Mouse (Mus musculus): ENCODE results near the gene Ralgapa2. TPM values are rescaled to one million over a fixed set of nuclear protein-coding genes. Genes with fewer than 3 reads are reported as not detected.

The Ralgapa2 gene
- total and polyA plus RNA-seq, 2 experiments from 2014 or later: 9.5 to 29.0 TPM

GRCm38 (mm10) chr2:146259787-146260560, 252.2 kb downstream of the Ralgapa2 start:
- Histone ChIP-seq H3K36me3 (ENCODE audit: insufficient read depth, low read length) (no peaks in the 10 kb centered on the region), H3K9me3 (ENCODE audit: low read length) (no peaks in the 10 kb centered on the region), H3K4me3 (ENCODE audit: low read length) (no peak overlapping the region), H3K4me1 (ENCODE audit: insufficient read depth, low read length) (peaks cover 17% of the 10 kb centered on the region; the same call in 1 of the 2 replicates), H3K4me2 (ENCODE audit: low read depth, low read length) (0 out of 2 replicates have a peak overlapping the region, but pooled peaks have one; percentile 0), H3K27me3 (ENCODE audit: insufficient read depth, low read length) (no peaks in the 10 kb centered on the region; the same call in 1 of the 2 replicates), H3K27ac (no peak overlapping the region), H3K9ac (replicated peaks; ENCODE audit: low read length) (no peak overlapping the region)
- peak; percentile 31 for DNase-seq (ENCODE audit: low spot score)
- no peak for ATAC-seq
- WGBS: 35% methylated on average over 18 of the region's 18 CpGs
- no peak for TF ChIP-seq CTCF (IDR thresholded peaks at IDR 0.05; ENCODE audit: low read depth)

- 31% methylated on average over 10 of the region's 10 CpGs for WGBS
- H3K27me3 ChIP-seq (ENCODE audit: insufficient read depth, low read length): no peaks in the 10 kb centered on the region; the same call in 1 of the 2 replicates
- H3K4me2 ChIP-seq (ENCODE audit: low read depth, low read length): peak overlapping the region; percentile 14; the same call in 1 of the 2 replicates
- H3K9me3 ChIP-seq (ENCODE audit: low read length): no peaks in the 10 kb centered on the region
- H3K36me3 ChIP-seq (ENCODE audit: insufficient read depth, low read length): no peaks in the 10 kb centered on the region
- DNase-seq (ENCODE audit: low spot score) (peak; percentile 67), ATAC-seq (no peak)
- H3K4me3 ChIP-seq (ENCODE audit: low read length): no peak overlapping the region
- H3K4me1 ChIP-seq (ENCODE audit: insufficient read depth, low read length): peaks cover 17% of the 10 kb centered on the region
- no peak overlapping the region for H3K9ac ChIP-seq (replicated peaks; ENCODE audit: low read length)
- TF ChIP-seq CTCF (IDR thresholded peaks at IDR 0.05; ENCODE audit: low read depth): no peak
- H3K27ac ChIP-seq: peak overlapping the region; percentile 58
Measured at GRCm38 (mm10) chr2:146258736-146259469, 253.2 kb downstream of the Ralgapa2 start.

- 72% methylated on average over 3 of the region's 3 CpGs for WGBS
- H3K9me3 ChIP-seq (ENCODE audit: low read length): no peaks in the 10 kb centered on the region
- no peaks in the 10 kb centered on the region for H3K36me3 ChIP-seq (ENCODE audit: insufficient read depth, low read length)
- no peaks in the 10 kb centered on the region; the same call in 1 of the 2 replicates for H3K27me3 ChIP-seq (ENCODE audit: insufficient read depth, low read length)
- ATAC-seq (no peak), DNase-seq (ENCODE audit: low spot score) (no peak)
- H3K9ac ChIP-seq (replicated peaks; ENCODE audit: low read length): no peak overlapping the region
- H3K27ac ChIP-seq: peak overlapping the region; percentile 38; the same call in 1 of the 2 replicates
- H3K4me1 ChIP-seq (ENCODE audit: insufficient read depth, low read length): peaks cover 14% of the 10 kb centered on the region
- no peak overlapping the region for H3K4me2 ChIP-seq (ENCODE audit: low read depth, low read length)
- H3K4me3 ChIP-seq (ENCODE audit: low read length): no peak overlapping the region
- TF ChIP-seq CTCF (IDR thresholded peaks at IDR 0.05; ENCODE audit: low read depth): no peak
Measured at GRCm38 (mm10) chr2:146257609-146258008, 254.5 kb downstream of the Ralgapa2 start.

GRCm38 (mm10) chr2:146257037-146257436, 255.1 kb downstream of the Ralgapa2 start:
- ATAC-seq: 0 out of 2 replicates have a peak, but pooled peaks have one; percentile 35
- peaks cover 13% of the 10 kb centered on the region for H3K4me1 ChIP-seq (ENCODE audit: insufficient read depth, low read length)
- H3K4me2 ChIP-seq (ENCODE audit: low read depth, low read length): no peak overlapping the region
- WGBS: 37% methylated on average over 3 of the region's 3 CpGs
- H3K27me3 ChIP-seq (ENCODE audit: insufficient read depth, low read length): no peaks in the 10 kb centered on the region; the same call in 1 of the 2 replicates
- H3K4me3 ChIP-seq (ENCODE audit: low read length): no peak overlapping the region
- H3K27ac ChIP-seq: no peak overlapping the region
- TF ChIP-seq CTCF (IDR thresholded peaks at IDR 0.05; ENCODE audit: low read depth): no peak
- H3K36me3 ChIP-seq (ENCODE audit: insufficient read depth, low read length): no peaks in the 10 kb centered on the region
- DNase-seq (ENCODE audit: low spot score): peak; percentile 70
- H3K9ac ChIP-seq (replicated peaks; ENCODE audit: low read length): no peak overlapping the region
- no peaks in the 10 kb centered on the region for H3K9me3 ChIP-seq (ENCODE audit: low read length)

GRCm38 (mm10) chr2:146256321-146256875, 255.7 kb downstream of the Ralgapa2 start:
- Histone ChIP-seq H3K4me3 (ENCODE audit: low read length) (no peak overlapping the region), H3K36me3 (ENCODE audit: insufficient read depth, low read length) (no peaks in the 10 kb centered on the region), H3K4me1 (ENCODE audit: insufficient read depth, low read length) (peaks cover 7% of the 10 kb centered on the region), H3K4me2 (ENCODE audit: low read depth, low read length) (no peak overlapping the region), H3K9me3 (ENCODE audit: low read length) (no peaks in the 10 kb centered on the region), H3K27ac (peak overlapping the region; percentile 38), H3K27me3 (ENCODE audit: insufficient read depth, low read length) (no peaks in the 10 kb centered on the region; the same call in 1 of the 2 replicates), H3K9ac (replicated peaks; ENCODE audit: low read length) (no peak overlapping the region)
- WGBS: 37% methylated on average over 3 of the region's 3 CpGs
- peak; percentile 66; the same call in 1 of the 2 replicates for ATAC-seq
- peak; percentile 81 for DNase-seq (ENCODE audit: low spot score)
- TF ChIP-seq CTCF (IDR thresholded peaks at IDR 0.05; ENCODE audit: low read depth): peak; percentile 73

- H3K27me3 ChIP-seq (ENCODE audit: insufficient read depth, low read length): no peaks in the 10 kb centered on the region; the same call in 1 of the 2 replicates
- no peak for TF ChIP-seq CTCF (IDR thresholded peaks at IDR 0.05; ENCODE audit: low read depth)
- H3K27ac ChIP-seq: no peak overlapping the region
- H3K9ac ChIP-seq (replicated peaks; ENCODE audit: low read length): no peak overlapping the region
- no peaks in the 10 kb centered on the region for H3K9me3 ChIP-seq (ENCODE audit: low read length)
- peaks cover 7% of the 10 kb centered on the region for H3K4me1 ChIP-seq (ENCODE audit: insufficient read depth, low read length)
- no peak for DNase-seq (ENCODE audit: low spot score)
- no peak overlapping the region for H3K4me3 ChIP-seq (ENCODE audit: low read length)
- H3K36me3 ChIP-seq (ENCODE audit: insufficient read depth, low read length): no peaks in the 10 kb centered on the region
- no peak overlapping the region for H3K4me2 ChIP-seq (ENCODE audit: low read depth, low read length)
- no peak for ATAC-seq
Measured at GRCm38 (mm10) chr2:146255636-146256035, 256.5 kb downstream of the Ralgapa2 start.

All from hindbrain, postnatal 0 days (tissue).